Mouse (Mus musculus): ENCODE data around the gene Tha1.

DNA sequence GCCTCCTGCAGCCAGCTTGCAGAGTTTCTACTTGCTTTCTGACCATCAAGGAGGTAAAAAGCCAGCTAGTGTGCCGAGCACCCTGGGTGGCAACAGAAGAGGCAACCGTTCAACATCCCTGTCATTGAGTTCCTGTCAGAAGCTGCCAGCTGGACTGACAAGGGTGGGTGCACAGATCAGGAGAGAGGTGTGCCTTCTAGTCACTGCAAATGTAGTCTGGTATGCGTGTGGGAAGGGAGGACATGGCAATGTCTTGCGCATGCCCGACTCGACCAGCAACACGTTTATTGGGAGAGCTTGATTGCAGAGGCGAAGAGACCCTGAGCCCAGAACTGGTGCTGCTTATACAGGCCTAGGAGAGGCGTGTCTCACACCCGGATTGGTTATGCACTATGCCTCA lies 15.8 kb downstream of the Tha1 start:
- TF ChIP-seq CTCF (IDR thresholded peaks at IDR 0.05), result no peak
- no peak for TF ChIP-seq POLR2A (IDR thresholded peaks at IDR 0.05; ENCODE audit: insufficient read depth, low read depth, low read length)

Measured in heart, adult 2 months (tissue).